Mouse (Mus musculus) ES-Bruce4 (cell line): ENCODE measurements around the gene Cdkal1.

ENCODE experiments used
- CTCF ChIP-seq: IDR thresholded peaks from one replicate; pipeline ENCODE4 v1.8.1; 2011; ENCODE audit warnings: low read depth, low read length
- POLR2A ChIP-seq: IDR thresholded peaks from one replicate; pipeline ENCODE4 v1.8.1; 2011; ENCODE audit warnings: low read length; ENCODE audit not compliant: insufficient read depth

GRCm38 (mm10) chr13:29800078-29800477, 55.4 kb downstream of the Cdkal1 start:
- no peak for TF ChIP-seq CTCF
- no peak for TF ChIP-seq POLR2A
